Mouse (Mus musculus): ENCODE measurements around the gene Gpr179.

GRCm38 (mm10) chr11:97287643-97288042 lies 64.2 kb downstream of the Gpr179 start:
- TF ChIP-seq CTCF (IDR thresholded peaks at IDR 0.05) (no peak), POLR2A (IDR thresholded peaks at IDR 0.05; ENCODE audit: insufficient read depth, low read depth, low read length) (no peak), EP300 (IDR thresholded peaks at IDR 0.05; ENCODE audit: insufficient read depth, low read depth, low read length) (no peak)

All from heart, adult 2 months (tissue).